Mouse (Mus musculus) embryonic facial prominence, embryonic 15.5 days (tissue): ENCODE data around the gene Cdk16. TPM values are rescaled to one million over a fixed set of nuclear protein-coding genes. Genes with fewer than 3 reads are reported as not detected.
"Not testable (repeated sequence)": the region's sequence is repeated elsewhere in the genome, so short reads cannot be mapped to it uniquely, and the experiment has no call there.

Experiments
- ATAC-seq: fragments of 200-750 bp; cut with Nextera tagmentation; 2 replicates; pipeline ENCODE4 v1.8.0; 2017; ENCODE audit warnings: low read depth, moderate TSS enrichment; ENCODE audit not compliant: insufficient number of reproducible peaks, low FRiP score, low TSS enrichment
- H3K27ac ChIP-seq: fragments of 300-500 bp; sonication (generic); replicated peaks from 2 replicates; pipeline ENCODE4 v1.5.1; 2015; ENCODE audit warnings: mild to moderate bottlenecking, inconsistent platforms
- H3K27me3 ChIP-seq: fragments of 300-500 bp; sonication (generic); 2 replicates; pipeline ENCODE4 v1.6.1; 2015; ENCODE audit warnings: inconsistent platforms
- H3K36me3 ChIP-seq: fragments of 300-500 bp; sonication (generic); 2 replicates; pipeline ENCODE4 v1.6.1; 2015; ENCODE audit warnings: mild to moderate bottlenecking, inconsistent platforms
- H3K4me1 ChIP-seq: fragments of 300-500 bp; sonication (generic); 2 replicates; pipeline ENCODE4 v1.6.1; 2015; ENCODE audit warnings: inconsistent platforms
- H3K4me2 ChIP-seq: fragments of 300-500 bp; sonication (generic); replicated peaks from 2 replicates; pipeline ENCODE4 v1.6.1; 2015; ENCODE audit warnings: mild to moderate bottlenecking, inconsistent platforms
- H3K4me3 ChIP-seq: fragments of 300-500 bp; sonication (generic); replicated peaks from 2 replicates; pipeline ENCODE4 v1.5.1; 2015; ENCODE audit warnings: mild to moderate bottlenecking, inconsistent platforms
- H3K9ac ChIP-seq: fragments of 300-500 bp; sonication (generic); 2 replicates; pipeline ENCODE4 v1.6.1; 2015; ENCODE audit warnings: inconsistent platforms
- H3K9me3 ChIP-seq: fragments of 300-500 bp; sonication (generic); replicated peaks from 2 replicates; pipeline ENCODE4 v1.6.1; 2016; ENCODE audit warnings: inconsistent platforms
- WGBS: fragments of 180-500 bp; shearing (Covaris S2); methylation state at CpG from one replicate; pipeline ENCODE4 v1.1.7; 2015; 5-methylcytosine and 5-hydroxymethylcytosine counted together
- polyA plus RNA-seq: library from polyadenylated mRNA; unstranded; fragments of >200 nt; fragmentation: Nextera tagmentation; extraction: Ambion mirVana; gene quantifications from 2 replicates; pipeline ENCODE4 v1.2.1, GENCODE M21; 2015

Gene Cdk16
- polyA plus RNA-seq, 1 experiment from 2014 or later = 139 TPM

DNA sequence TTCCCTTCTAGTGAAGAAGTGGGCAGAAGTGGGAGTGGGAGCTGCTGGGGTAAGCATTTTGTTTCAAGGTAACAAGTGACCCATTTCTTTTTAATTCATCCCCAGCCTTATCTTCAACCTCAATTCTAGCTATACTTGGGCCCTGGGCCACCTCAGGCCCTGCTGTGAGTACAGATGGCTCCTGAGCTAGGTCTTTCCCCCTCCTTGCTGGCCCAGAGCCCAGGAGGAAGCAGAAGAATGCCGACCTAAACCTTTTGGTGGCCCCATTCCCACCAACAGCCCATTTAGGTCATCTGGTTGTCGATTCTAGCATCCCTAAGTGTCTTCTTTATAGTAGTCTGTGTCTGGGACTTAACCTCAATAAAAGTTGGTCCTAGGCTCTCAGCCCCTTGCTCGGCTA is 3.8 kb downstream of the Cdk16 start:
- Histone ChIP-seq H3K36me3 (peaks cover 29% of the 10 kb centered on the region), H3K27ac (no peak overlapping the region), H3K4me3 (no peak overlapping the region), H3K9me3 (no peaks in the 10 kb centered on the region), H3K4me2 (no peak overlapping the region), H3K27me3 (no peaks in the 10 kb centered on the region), H3K4me1 (no peaks in the 10 kb centered on the region), H3K9ac (no peak overlapping the region)
- 73% methylated on average over 3 of the region's 3 CpGs for WGBS
- ATAC-seq = no peak

- Histone ChIP-seq H3K27ac (no peak overlapping the region), H3K36me3 (peaks cover 37% of the 10 kb centered on the region), H3K4me3 (no peak overlapping the region), H3K4me2 (no peak overlapping the region), H3K9me3 (no peaks in the 10 kb centered on the region), H3K9ac (no peak overlapping the region), H3K4me1 (no peaks in the 10 kb centered on the region), H3K27me3 (no peaks in the 10 kb centered on the region)
- no peak for ATAC-seq
- WGBS = 92% methylated on average over 1 of the region's 1 CpGs
These were observed 4.9 kb downstream of the Cdk16 start for GRCm38 (mm10) chrX:20692616-20693015.

DNA sequence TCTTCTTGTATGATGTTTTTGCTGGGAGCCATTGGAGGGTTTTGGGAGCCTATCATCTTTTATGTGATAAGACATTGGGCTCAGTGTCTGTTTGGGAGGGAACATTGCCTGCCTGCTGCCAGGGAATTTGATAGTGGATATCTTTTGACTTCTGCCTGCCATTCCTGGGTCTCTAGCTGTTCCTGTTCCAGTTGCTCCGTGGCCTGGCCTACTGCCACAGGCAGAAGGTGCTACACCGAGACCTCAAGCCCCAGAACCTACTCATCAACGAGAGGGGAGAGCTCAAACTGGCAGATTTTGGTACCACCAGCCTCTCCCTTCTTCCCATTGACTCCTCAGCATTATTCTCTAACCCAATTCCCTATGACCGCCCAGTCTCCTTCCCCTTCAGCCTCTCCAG is 8.1 kb downstream of the Cdk16 start:
- Histone ChIP-seq H3K27ac (no peak overlapping the region), H3K36me3 (peaks cover 45% of the 10 kb centered on the region), H3K9ac (no peak overlapping the region), H3K9me3 (no peaks in the 10 kb centered on the region), H3K27me3 (no peaks in the 10 kb centered on the region), H3K4me1 (no peaks in the 10 kb centered on the region), H3K4me2 (no peak overlapping the region), H3K4me3 (no peak overlapping the region)
- ATAC-seq = no peak
- 90% methylated on average over 4 of the region's 4 CpGs for WGBS

DNA sequence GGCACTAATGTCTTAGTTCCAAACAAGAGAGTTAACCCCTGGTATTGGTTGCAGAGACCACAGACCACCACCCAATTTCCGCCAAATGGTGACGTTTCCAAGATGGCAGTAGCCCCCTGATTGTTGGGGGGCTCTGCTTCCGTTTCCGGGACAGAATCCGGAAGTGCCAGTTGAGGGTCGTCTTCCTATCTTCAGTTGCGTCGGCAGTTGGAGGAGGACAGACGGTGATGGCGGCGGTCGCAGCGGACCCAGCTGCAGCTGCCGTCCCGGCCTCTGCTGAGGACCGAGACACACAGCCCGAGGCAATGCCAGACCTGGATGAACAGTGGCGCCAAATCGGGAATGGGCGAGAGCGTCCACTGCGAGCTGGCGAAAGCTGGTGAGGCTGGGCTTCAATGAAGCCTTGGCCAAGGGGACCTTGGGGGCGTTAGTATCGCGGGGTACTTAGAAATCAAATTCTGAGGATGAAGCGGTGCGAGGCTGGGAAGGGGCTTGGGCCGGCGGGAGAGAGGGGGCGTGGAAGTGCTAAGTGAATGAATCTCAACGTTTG is 16.1 kb downstream of the Cdk16 start, which contains the start of gene Usp11:
TSS of gene Usp11 (plus strand) at position 166 of the 550 bp plus-strand sequence.
- WGBS = 21% methylated on average over 32 of the region's 32 CpGs
- Histone ChIP-seq H3K9me3 (no peaks in the 10 kb centered on the region), H3K36me3 (0 out of 2 replicates have a peak, but pooled peaks cover 4% of the 10 kb centered on the region), H3K4me3 (peak within 1 kb of the TSS; percentile 62), H3K4me1 (no peaks in the 10 kb centered on the region), H3K4me2 (peak within 1 kb of the TSS; percentile 45), H3K27ac (peak within 1 kb of the TSS; percentile 95), H3K9ac (peak within 1 kb of the TSS; percentile 58), H3K27me3 (no peaks in the 10 kb centered on the region)
- 0 out of 2 replicates have a peak, but pooled peaks have one; percentile 34 for ATAC-seq

DNA sequence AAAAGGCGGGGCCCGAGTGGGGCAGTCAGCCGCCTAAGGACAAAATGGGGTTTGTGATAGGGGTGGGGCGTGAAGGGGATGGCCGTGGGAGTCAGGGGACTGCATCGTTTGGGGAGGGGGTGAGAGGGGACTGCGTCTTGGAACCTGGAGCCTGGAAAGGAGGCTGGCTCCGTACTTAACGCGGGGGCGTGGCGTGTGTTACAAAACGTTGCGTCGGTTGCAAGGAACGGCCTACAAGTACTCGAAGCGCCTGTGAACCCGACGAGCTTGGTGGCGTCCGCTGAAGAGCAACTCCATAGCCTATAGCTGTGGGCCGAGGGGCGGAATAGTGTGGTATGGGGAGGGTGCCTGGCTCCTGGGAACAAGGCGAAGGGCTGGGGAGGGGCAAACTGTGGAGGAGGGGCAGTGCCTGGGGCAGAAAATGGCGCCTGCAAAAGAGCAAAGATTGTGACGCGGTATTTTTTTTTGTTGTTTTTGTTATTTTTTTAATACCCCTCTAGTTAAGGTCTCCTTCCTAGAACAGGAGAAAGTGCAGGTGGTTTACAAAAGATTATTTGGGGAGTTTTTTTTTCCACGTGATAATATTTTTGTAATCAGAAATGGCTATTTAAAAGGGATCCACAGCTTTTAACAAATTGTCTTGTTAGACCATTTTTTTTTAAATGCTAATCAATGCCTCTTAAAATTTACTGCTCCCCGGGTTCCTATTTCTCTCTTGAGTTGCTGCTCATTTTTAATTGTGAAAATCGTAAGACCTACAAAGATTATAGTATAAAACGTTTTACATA is 16.7 kb downstream of the Cdk16 start:
- WGBS = 16% methylated on average over 32 of the region's 32 CpGs

GRCm38 (mm10) chrX:20705083-20705402 is 17.3 kb downstream of the Cdk16 start:
- Histone ChIP-seq H3K4me3 (peak overlapping the region; percentile 62), H3K9me3 (no peaks in the 10 kb centered on the region), H3K4me1 (no peaks in the 10 kb centered on the region), H3K27me3 (no peaks in the 10 kb centered on the region), H3K4me2 (peak overlapping the region; percentile 45), H3K9ac (no peak overlapping the region), H3K27ac (no peak overlapping the region), H3K36me3 (no peaks in the 10 kb centered on the region)
- 29% methylated on average over 3 of the region's 3 CpGs for WGBS
- ATAC-seq = no peak

More for the DNA sequence above, 16.7 kb downstream of the Cdk16 start:
- ATAC-seq = peak; percentile 93
- H3K27ac ChIP-seq = peak overlapping the region; percentile 95
- H3K27me3 ChIP-seq = no peaks in the 10 kb centered on the region
- H3K9me3 ChIP-seq = no peaks in the 10 kb centered on the region
- peak overlapping the region; percentile 62 for H3K4me3 ChIP-seq
- no peaks in the 10 kb centered on the region for H3K4me1 ChIP-seq
- H3K9ac ChIP-seq = peak overlapping the region; percentile 58
- no peaks in the 10 kb centered on the region for H3K36me3 ChIP-seq
- H3K4me2 ChIP-seq = peak overlapping the region; percentile 45

DNA sequence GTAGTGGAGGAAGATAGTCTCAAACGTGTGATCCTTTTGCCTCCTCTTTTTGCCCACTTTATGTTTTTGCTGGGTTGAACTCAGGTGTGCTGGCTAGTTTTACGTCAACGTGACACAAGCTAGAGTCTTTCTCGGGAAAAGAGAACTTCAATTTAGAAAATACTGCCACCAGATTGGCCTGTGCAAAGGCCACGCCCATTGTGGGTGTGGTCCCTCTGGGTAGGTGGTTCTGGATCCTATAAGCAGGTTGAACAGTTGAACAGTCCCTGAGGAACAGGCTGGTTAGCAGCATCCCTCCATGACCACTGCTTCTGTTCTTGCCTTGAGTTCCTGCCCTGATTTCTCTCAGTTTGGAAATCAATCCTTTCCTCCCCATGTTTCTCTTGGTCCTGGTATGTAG is 40.9 kb downstream of the Cdk16 start:
- H3K4me2 ChIP-seq = no peak overlapping the region
- H3K4me3 ChIP-seq = no peak overlapping the region
- no peaks in the 10 kb centered on the region for H3K27me3 ChIP-seq
- no peaks in the 10 kb centered on the region for H3K9me3 ChIP-seq
- H3K36me3 ChIP-seq = no peaks in the 10 kb centered on the region
- no peak overlapping the region for H3K9ac ChIP-seq
- H3K27ac ChIP-seq = no peak overlapping the region
- 76% methylated on average over 5 of the region's 5 CpGs for WGBS
- H3K4me1 ChIP-seq = no peaks in the 10 kb centered on the region
- ATAC-seq = no peak

- not testable (repeated sequence) for H3K36me3 ChIP-seq, H3K4me1 ChIP-seq, H3K4me2 ChIP-seq, H3K9ac ChIP-seq, H3K27ac ChIP-seq, H3K9me3 ChIP-seq, ATAC-seq, H3K27me3 ChIP-seq, H3K4me3 ChIP-seq
- 56% methylated on average over 10 of the region's 10 CpGs for WGBS
These were observed 42.3 kb downstream of the Cdk16 start for GRCm38 (mm10) chrX:20730048-20730447.

DNA sequence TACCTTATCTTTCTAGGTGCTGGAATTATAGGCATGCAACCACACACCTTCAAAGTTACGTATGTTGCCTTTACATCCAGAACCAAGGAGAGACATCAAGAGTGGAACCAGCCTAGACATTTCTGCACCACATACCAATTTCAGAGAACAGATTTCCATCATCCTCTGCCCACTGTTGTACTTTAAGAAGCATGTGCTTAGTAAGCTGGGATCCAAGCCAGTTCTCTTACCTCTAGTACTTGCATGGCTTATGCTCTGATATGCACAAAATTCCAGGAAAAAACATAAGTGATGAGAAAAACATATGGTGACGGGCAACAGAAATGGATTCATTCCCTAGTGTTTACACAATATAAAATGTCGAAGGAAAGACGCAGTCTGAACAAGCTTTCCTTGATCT is 48.7 kb downstream of the Cdk16 start:
- no peak for ATAC-seq
- Histone ChIP-seq H3K4me3 (no peak overlapping the region), H3K9me3 (no peaks in the 10 kb centered on the region), H3K27me3 (no peaks in the 10 kb centered on the region), H3K27ac (no peak overlapping the region), H3K4me2 (no peak overlapping the region), H3K9ac (no peak overlapping the region), H3K36me3 (no peaks in the 10 kb centered on the region), H3K4me1 (no peaks in the 10 kb centered on the region)
- 83% methylated on average over 4 of the region's 4 CpGs for WGBS

DNA sequence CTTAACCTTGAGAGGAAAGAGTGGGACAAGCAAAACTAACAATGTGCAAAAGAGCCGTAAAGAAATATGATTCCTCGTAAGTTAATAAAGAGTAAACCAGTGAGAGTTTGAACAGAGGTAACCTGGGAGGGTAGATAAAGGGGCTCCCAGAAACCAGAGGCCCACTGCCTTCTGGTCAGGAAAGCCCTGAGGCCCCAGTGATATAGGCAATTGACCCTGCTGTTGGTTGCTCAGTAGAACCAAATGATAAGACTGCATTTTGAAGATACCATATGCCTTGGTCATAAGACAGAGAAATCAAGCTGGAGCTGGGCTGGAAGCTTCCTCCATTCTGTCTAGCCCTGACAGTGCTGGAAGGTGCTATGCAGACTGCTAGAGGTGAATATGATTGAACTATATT is 61.1 kb downstream of the Cdk16 start:
- Histone ChIP-seq H3K4me2 (no peak overlapping the region), H3K27ac (no peak overlapping the region), H3K9me3 (no peaks in the 10 kb centered on the region), H3K36me3 (no peaks in the 10 kb centered on the region), H3K27me3 (no peaks in the 10 kb centered on the region), H3K4me3 (no peak overlapping the region), H3K4me1 (no peaks in the 10 kb centered on the region), H3K9ac (no peak overlapping the region)
- 78% methylated on average over 2 of the region's 2 CpGs for WGBS
- ATAC-seq = no peak
